Mouse (Mus musculus): ENCODE data around the gene Slc25a39. TPM values are rescaled to one million over a fixed set of nuclear protein-coding genes. Genes with fewer than 3 reads are reported as not detected.
"Not testable (repeated sequence)": the region's sequence is repeated elsewhere in the genome, so short reads cannot be mapped to it uniquely, and the experiment has no call there.

The Slc25a39 gene
- total and polyA plus RNA-seq, 3 experiments = 183 to 325 TPM; not detected in 1

DNA sequence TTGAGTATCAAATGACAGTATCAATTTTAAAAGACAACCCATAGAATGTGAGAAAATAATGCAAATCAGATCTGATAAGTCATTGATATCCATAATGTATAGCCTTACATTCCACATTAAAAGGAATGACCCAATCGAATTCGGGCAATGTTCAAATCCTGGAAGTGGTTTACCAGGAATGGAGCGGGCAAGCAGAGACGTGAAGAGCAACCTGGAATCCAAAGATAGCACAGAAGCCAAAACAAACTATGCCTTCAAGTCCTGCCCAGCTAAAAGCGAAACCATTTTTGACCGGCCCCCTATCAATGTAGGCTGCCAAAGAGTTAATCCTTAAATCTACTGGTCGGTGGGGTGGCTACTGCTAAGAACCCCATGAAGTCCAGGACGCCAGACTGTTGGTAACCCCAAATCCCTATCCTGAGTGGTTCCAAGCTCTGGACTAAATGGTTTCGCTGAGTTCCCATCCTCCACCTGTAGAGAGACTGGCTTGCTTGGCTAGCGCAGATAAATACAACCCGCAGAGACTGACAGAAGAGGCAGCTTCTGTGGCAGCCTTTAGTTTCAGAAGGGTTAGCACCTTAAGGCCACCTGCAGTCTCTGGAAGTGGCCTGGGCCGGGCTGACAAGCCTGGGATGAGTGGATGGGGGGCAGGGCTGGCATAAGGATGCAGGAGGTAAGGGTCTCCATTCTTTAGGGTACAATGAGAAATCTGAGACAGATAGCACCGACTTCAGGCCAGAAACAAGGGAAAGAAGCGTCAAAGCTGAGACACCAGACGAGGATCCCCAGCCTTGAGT is 15.1 kb downstream of the Slc25a39 start:
- H3K4me3 ChIP-seq (ENCODE audit: control insufficient read depth in 1 of 2, insufficient read depth in 1 of 2, low read depth in 2 of 2, low read length in 2 of 2) = no peak overlapping the region
- H3K9me3 ChIP-seq (replicated peaks; ENCODE audit: insufficient read depth, low read length) = no peaks in the 10 kb centered on the region
- no peaks in the 10 kb centered on the region for H3K36me3 ChIP-seq (ENCODE audit: control insufficient read depth in 1 of 2, insufficient read depth in 2 of 2, low read length in 2 of 2)
- H3K9ac ChIP-seq (ENCODE audit: control insufficient read depth, low read depth, low read length, poor library complexity, severe bottlenecking) = no peak overlapping the region
- no peaks in the 10 kb centered on the region for H3K79me2 ChIP-seq (ENCODE audit: control insufficient read depth, insufficient read depth, low read length, poor library complexity)
- no peak for TF ChIP-seq CTCF (IDR thresholded peaks at IDR 0.05 in 2 of 3, conservative IDR thresholded peaks at IDR 0.05 in 1 of 3; ENCODE audit: control insufficient read depth in 1 of 3, insufficient read depth in 1 of 3, low read depth in 2 of 3, low read length in 3 of 3, poor library complexity in 1 of 3, severe bottlenecking in 1 of 3)
- no peak for TF ChIP-seq BHLHE40 (IDR thresholded peaks at IDR 0.05; ENCODE audit: borderline replicate concordance, low read depth, low read length)
- no peak for TF ChIP-seq MAFK (IDR thresholded peaks at IDR 0.05; ENCODE audit: borderline replicate concordance, low read depth, low read length)
- TF ChIP-seq CHD1 (IDR thresholded peaks at IDR 0.05; ENCODE audit: low read depth, low read length) = no peak
- TF ChIP-seq MAX (IDR thresholded peaks at IDR 0.05; ENCODE audit: low read length) = no peak
- TF ChIP-seq JUND (IDR thresholded peaks at IDR 0.05; ENCODE audit: low read depth, low read length) = no peak
- no peak for TF ChIP-seq ZC3H11A (IDR thresholded peaks at IDR 0.05; ENCODE audit: low read depth, low read length)
- TF ChIP-seq SIN3A (IDR thresholded peaks at IDR 0.05; ENCODE audit: low read length) = no peak
- no peak for TF ChIP-seq EP300 (IDR thresholded peaks at IDR 0.05; ENCODE audit: low read depth in 1 of 2, low read length in 2 of 2)
- TF ChIP-seq POLR2AphosphoS2 (IDR thresholded peaks at IDR 0.05; ENCODE audit: low read length) = no peak
- no peak for TF ChIP-seq ETS1 (IDR thresholded peaks at IDR 0.05; ENCODE audit: low read depth, low read length)
- TF ChIP-seq SMC3 (IDR thresholded peaks at IDR 0.05; ENCODE audit: low read depth, low read length) = no peak
- no peak for TF ChIP-seq CHD2 (IDR thresholded peaks at IDR 0.05; ENCODE audit: low read length)
- no peak for TF ChIP-seq RAD21 (IDR thresholded peaks at IDR 0.05; ENCODE audit: low read depth, low read length)
- no peak for TF ChIP-seq NRF1 (IDR thresholded peaks at IDR 0.05; ENCODE audit: insufficient read depth, low read depth, low read length, poor library complexity, severe bottlenecking)
- TF ChIP-seq TAL1 (IDR thresholded peaks at IDR 0.05; ENCODE audit: low read length) = no peak
- TF ChIP-seq ZKSCAN1 (IDR thresholded peaks at IDR 0.05; ENCODE audit: low read depth, low read length) = no peak
- TF ChIP-seq USF2 (IDR thresholded peaks at IDR 0.05; ENCODE audit: borderline replicate concordance in 1 of 2, insufficient read depth in 1 of 2, low read depth in 1 of 2, low read length in 2 of 2) = no peak
- no peak for TF ChIP-seq RCOR1 (IDR thresholded peaks at IDR 0.05; ENCODE audit: low read depth, low read length)
- TF ChIP-seq GATA1 (IDR thresholded peaks at IDR 0.05; ENCODE audit: low read depth, low read length) = no peak
- H3K27me3 ChIP-seq (ENCODE audit: control insufficient read depth in 1 of 2, insufficient read depth in 2 of 2, low read length in 2 of 2) = peaks cover 9 to 27% of the 10 kb centered on the region in 2 experiments
- H3K27ac ChIP-seq (ENCODE audit: control insufficient read depth, low read depth, low read length) = no peak overlapping the region
- no peak for DNase-seq (ENCODE audit: low read depth, low spot score)
- no peaks in the 10 kb centered on the region for H3K4me1 ChIP-seq (ENCODE audit: control insufficient read depth in 1 of 2, insufficient read depth in 2 of 2, low read length in 2 of 2)

GRCm38 (mm10) chr11:102389436-102389835 is 18.3 kb downstream of the Slc25a39 start:
- peaks cover 16 to 37% of the 10 kb centered on the region in 2 experiments for H3K27me3 ChIP-seq (ENCODE audit: control insufficient read depth in 1 of 2, insufficient read depth in 2 of 2, low read length in 2 of 2)
- not testable (repeated sequence) for H3K27ac ChIP-seq (ENCODE audit: control insufficient read depth, low read depth, low read length); H3K9me3 ChIP-seq (replicated peaks; ENCODE audit: insufficient read depth, low read length); DNase-seq (ENCODE audit: low read depth, low spot score); H3K9ac ChIP-seq (ENCODE audit: control insufficient read depth, low read depth, low read length, poor library complexity, severe bottlenecking); H3K4me1 ChIP-seq (ENCODE audit: control insufficient read depth in 1 of 2, insufficient read depth in 2 of 2, low read length in 2 of 2); H3K4me3 ChIP-seq (ENCODE audit: control insufficient read depth in 1 of 2, insufficient read depth in 1 of 2, low read depth in 2 of 2, low read length in 2 of 2); H3K36me3 ChIP-seq (ENCODE audit: control insufficient read depth in 1 of 2, insufficient read depth in 2 of 2, low read length in 2 of 2); H3K79me2 ChIP-seq (ENCODE audit: control insufficient read depth, insufficient read depth, low read length, poor library complexity)
- TF ChIP-seq TBP (IDR thresholded peaks at IDR 0.05; ENCODE audit: low read depth, low read length) (0 out of 2 replicates have a peak, but pooled peaks have one; percentile 52), ZNF384 (IDR thresholded peaks at IDR 0.05; ENCODE audit: low read depth, low read length) (0 out of 2 replicates have a peak, but pooled peaks have one; percentile 7)

Data from MEL (cell line).